Mouse (Mus musculus): Measurements from ENCODE around the gene Begain. TPM values are rescaled to one million over a fixed set of nuclear protein-coding genes. Genes with fewer than 3 reads are reported as not detected.

Gene Begain
- polyA plus RNA-seq, 1 experiment from 2014 or later = 11.5 TPM

GRCm38 (mm10) chr12:109083476-109083875, 15.5 kb upstream of the Begain start:
- H3K4me1 ChIP-seq = peaks cover 10% of the 10 kb centered on the region; the same call in 1 of the 2 replicates
- H3K4me2 ChIP-seq (replicated peaks) = no peak overlapping the region
- H3K27me3 ChIP-seq = no peaks in the 10 kb centered on the region
- H3K36me3 ChIP-seq = no peaks in the 10 kb centered on the region
- 89% methylated on average over 3 of the region's 3 CpGs for WGBS
- no peak overlapping the region for H3K9ac ChIP-seq (replicated peaks)
- H3K27ac ChIP-seq (replicated peaks) = no peak overlapping the region
- ATAC-seq (ENCODE audit: low FRiP score, low read depth) = no peak
- H3K9me3 ChIP-seq = no peaks in the 10 kb centered on the region
- no peak overlapping the region for H3K4me3 ChIP-seq

- Histone ChIP-seq H3K4me3 (no peak overlapping the region), H3K27ac (replicated peaks) (no peak overlapping the region), H3K4me2 (replicated peaks) (no peak overlapping the region), H3K27me3 (peaks cover 4% of the 10 kb centered on the region; the same call in 1 of the 2 replicates), H3K36me3 (no peaks in the 10 kb centered on the region), H3K9ac (replicated peaks) (no peak overlapping the region), H3K4me1 (no peaks in the 10 kb centered on the region), H3K9me3 (no peaks in the 10 kb centered on the region)
- no peak for ATAC-seq (ENCODE audit: low FRiP score, low read depth)
- WGBS = 82% methylated on average over 6 of the region's 6 CpGs
These were observed 9.0 kb upstream of the Begain start for GRCm38 (mm10) chr12:109077036-109077435.

GRCm38 (mm10) chr12:109074777-109075285, 6.8 kb upstream of the Begain start:
- H3K4me2 ChIP-seq (replicated peaks) = no peak overlapping the region
- no peak for ATAC-seq (ENCODE audit: low FRiP score, low read depth)
- WGBS = 93% methylated on average over 2 of the region's 2 CpGs
- no peak overlapping the region for H3K4me3 ChIP-seq
- H3K4me1 ChIP-seq = no peaks in the 10 kb centered on the region
- H3K9ac ChIP-seq (replicated peaks) = no peak overlapping the region
- no peak overlapping the region for H3K27ac ChIP-seq (replicated peaks)
- H3K36me3 ChIP-seq = no peaks in the 10 kb centered on the region
- no peaks in the 10 kb centered on the region for H3K9me3 ChIP-seq
- peaks cover 9% of the 10 kb centered on the region; the same call in 1 of the 2 replicates for H3K27me3 ChIP-seq

GRCm38 (mm10) chr12:109074106-109074505, 6.1 kb upstream of the Begain start:
- WGBS = 90% methylated on average over 6 of the region's 6 CpGs
- Histone ChIP-seq H3K9me3 (no peaks in the 10 kb centered on the region), H3K27ac (replicated peaks) (no peak overlapping the region), H3K4me3 (no peak overlapping the region), H3K36me3 (no peaks in the 10 kb centered on the region), H3K27me3 (peaks cover 15% of the 10 kb centered on the region; the same call in 1 of the 2 replicates), H3K4me1 (no peaks in the 10 kb centered on the region), H3K4me2 (replicated peaks) (no peak overlapping the region), H3K9ac (replicated peaks) (no peak overlapping the region)
- ATAC-seq (ENCODE audit: low FRiP score, low read depth) = no peak

- no peak overlapping the region for H3K4me3 ChIP-seq
- WGBS = 86% methylated on average over 13 of the region's 13 CpGs
- no peak overlapping the region for H3K4me2 ChIP-seq (replicated peaks)
- ATAC-seq (ENCODE audit: low FRiP score, low read depth) = no peak
- H3K36me3 ChIP-seq = no peaks in the 10 kb centered on the region
- peaks cover 14% of the 10 kb centered on the region for H3K4me1 ChIP-seq
- H3K27me3 ChIP-seq = peaks cover 36% of the 10 kb centered on the region
- no peaks in the 10 kb centered on the region for H3K9me3 ChIP-seq
- no peak overlapping the region for H3K9ac ChIP-seq (replicated peaks)
- no peak overlapping the region for H3K27ac ChIP-seq (replicated peaks)
These were observed 3.2 kb upstream of the Begain start for GRCm38 (mm10) chr12:109071248-109071647.

- Histone ChIP-seq H3K9me3 (no peaks in the 10 kb centered on the region), H3K4me3 (no peak overlapping the region), H3K4me2 (replicated peaks) (no peak overlapping the region), H3K27ac (replicated peaks) (no peak overlapping the region), H3K36me3 (no peaks in the 10 kb centered on the region), H3K9ac (replicated peaks) (no peak overlapping the region), H3K27me3 (peaks cover 44% of the 10 kb centered on the region), H3K4me1 (peaks cover 14% of the 10 kb centered on the region)
- 60% methylated on average over 2 of the region's 2 CpGs for WGBS
- ATAC-seq (ENCODE audit: low FRiP score, low read depth) = no peak
These were observed 1.7 kb upstream of the Begain start for GRCm38 (mm10) chr12:109069751-109070150.

GRCm38 (mm10) chr12:109068738-109069137, 721 bp upstream of the Begain start:
- ATAC-seq (ENCODE audit: low FRiP score, low read depth) = no peak
- no peak overlapping the region for H3K27ac ChIP-seq (replicated peaks)
- H3K9ac ChIP-seq (replicated peaks) = no peak overlapping the region
- H3K9me3 ChIP-seq = no peaks in the 10 kb centered on the region
- peak overlapping the region; percentile 65 for H3K4me2 ChIP-seq (replicated peaks)
- H3K4me3 ChIP-seq = peak overlapping the region; percentile 52; the same call in 1 of the 2 replicates
- peaks cover 14% of the 10 kb centered on the region for H3K4me1 ChIP-seq
- peaks cover 44% of the 10 kb centered on the region for H3K27me3 ChIP-seq
- WGBS = 79% methylated on average over 7 of the region's 7 CpGs
- H3K36me3 ChIP-seq = no peaks in the 10 kb centered on the region

GRCm38 (mm10) chr12:109067561-109068135, 369 bp downstream of the Begain start:
- H3K27ac ChIP-seq (replicated peaks) = no peak overlapping the region
- no peaks in the 10 kb centered on the region for H3K9me3 ChIP-seq
- peak; percentile 85 for ATAC-seq (ENCODE audit: low FRiP score, low read depth)

GRCm38 (mm10) chr12:109058660-109059059, 9.4 kb downstream of the Begain start:
- 77% methylated on average over 8 of the region's 8 CpGs for WGBS
- no peak overlapping the region for H3K9ac ChIP-seq (replicated peaks)
- ATAC-seq (ENCODE audit: low FRiP score, low read depth) = no peak
- H3K4me2 ChIP-seq (replicated peaks) = no peak overlapping the region
- H3K27ac ChIP-seq (replicated peaks) = no peak overlapping the region
- peaks cover 5% of the 10 kb centered on the region for H3K4me1 ChIP-seq
- H3K27me3 ChIP-seq = peaks cover 35% of the 10 kb centered on the region
- no peaks in the 10 kb centered on the region for H3K9me3 ChIP-seq
- H3K36me3 ChIP-seq = no peaks in the 10 kb centered on the region
- no peak overlapping the region for H3K4me3 ChIP-seq

More at GRCm38 (mm10) chr12:109067561-109068135, 369 bp downstream of the Begain start:
- Histone ChIP-seq H3K4me1 (peaks cover 14% of the 10 kb centered on the region), H3K9ac (replicated peaks) (peak overlapping the region; percentile 64), H3K36me3 (no peaks in the 10 kb centered on the region), H3K27me3 (peaks cover 41% of the 10 kb centered on the region), H3K4me3 (peak overlapping the region; percentile 52), H3K4me2 (replicated peaks) (peak overlapping the region; percentile 65)
- WGBS = 2% methylated on average over 51 of the region's 59 CpGs

GRCm38 (mm10) chr12:109057736-109058135, 10.3 kb downstream of the Begain start:
- H3K4me2 ChIP-seq (replicated peaks) = no peak overlapping the region
- H3K27ac ChIP-seq (replicated peaks) = no peak overlapping the region
- peaks cover 15% of the 10 kb centered on the region for H3K4me1 ChIP-seq
- H3K9ac ChIP-seq (replicated peaks) = no peak overlapping the region
- no peak overlapping the region for H3K4me3 ChIP-seq
- ATAC-seq (ENCODE audit: low FRiP score, low read depth) = no peak
- no peaks in the 10 kb centered on the region for H3K9me3 ChIP-seq
- WGBS = 87% methylated on average over 4 of the region's 4 CpGs
- no peaks in the 10 kb centered on the region for H3K36me3 ChIP-seq
- H3K27me3 ChIP-seq = peaks cover 45% of the 10 kb centered on the region

- ATAC-seq (ENCODE audit: low FRiP score, low read depth) = peak; percentile 27; the same call in 1 of the 2 replicates
- H3K4me1 ChIP-seq = peaks cover 21% of the 10 kb centered on the region
- WGBS = under 1% methylated on average over 97 of the region's 105 CpGs
- peaks cover 80% of the 10 kb centered on the region for H3K27me3 ChIP-seq
- H3K4me2 ChIP-seq (replicated peaks) = peak overlapping the region; percentile 80
- H3K4me3 ChIP-seq = peak overlapping the region; percentile 53
- peak overlapping the region; percentile 53 for H3K9ac ChIP-seq (replicated peaks)
- no peaks in the 10 kb centered on the region for H3K9me3 ChIP-seq
- no peak overlapping the region for H3K27ac ChIP-seq (replicated peaks)
- H3K36me3 ChIP-seq = no peaks in the 10 kb centered on the region
These were observed 14.8 kb downstream of the Begain start for GRCm38 (mm10) chr12:109053020-109053806.

- no peaks in the 10 kb centered on the region for H3K9me3 ChIP-seq
- no peak overlapping the region for H3K27ac ChIP-seq (replicated peaks)
- no peak overlapping the region for H3K4me3 ChIP-seq
- H3K9ac ChIP-seq (replicated peaks) = no peak overlapping the region
- 83% methylated on average over 4 of the region's 4 CpGs for WGBS
- peaks cover 21% of the 10 kb centered on the region for H3K4me1 ChIP-seq
- ATAC-seq (ENCODE audit: low FRiP score, low read depth) = no peak
- no peak overlapping the region for H3K4me2 ChIP-seq (replicated peaks)
- H3K27me3 ChIP-seq = peaks cover 61% of the 10 kb centered on the region
- no peaks in the 10 kb centered on the region for H3K36me3 ChIP-seq
These were observed 18.1 kb downstream of the Begain start for GRCm38 (mm10) chr12:109049949-109050348.
